Mouse (Mus musculus): ENCODE measurements around the gene Rbfox3. TPM values are rescaled to one million over a fixed set of nuclear protein-coding genes. Genes with fewer than 3 reads are reported as not detected.

The Rbfox3 gene
- polyA plus RNA-seq, 1 experiment from 2014 or later: 0.35 TPM

- H3K27me3 ChIP-seq (ENCODE audit: control insufficient read depth, insufficient read depth, low read depth, low read length): peaks cover 13% of the 10 kb centered on the region
- H3K4me1 ChIP-seq (replicated peaks; ENCODE audit: control insufficient read depth, insufficient read depth, low read length): no peaks in the 10 kb centered on the region
- H3K27ac ChIP-seq (ENCODE audit: low read length): no peak overlapping the region
- no peaks in the 10 kb centered on the region for H3K36me3 ChIP-seq (ENCODE audit: control insufficient read depth, insufficient read depth, low read length)
- H3K9ac ChIP-seq (ENCODE audit: low read length): no peak overlapping the region
- H3K4me3 ChIP-seq (ENCODE audit: low read length): no peak overlapping the region
- no peaks in the 10 kb centered on the region for H3K9me3 ChIP-seq (ENCODE audit: control insufficient read depth, low read length)
- no peak overlapping the region for H3K4me2 ChIP-seq (ENCODE audit: low read depth, low read length)
- 72% methylated on average over 21 of the region's 21 CpGs for WGBS
- ATAC-seq (ENCODE audit: low read depth): no peak
Measured at GRCm38 (mm10) chr11:118897114-118897841, 14.1 kb downstream of the Rbfox3 start.

GRCm38 (mm10) chr11:118896032-118896675 lies 15.2 kb downstream of the Rbfox3 start:
- Histone ChIP-seq H3K9me3 (ENCODE audit: control insufficient read depth, low read length) (no peaks in the 10 kb centered on the region), H3K27ac (ENCODE audit: low read length) (no peak overlapping the region), H3K36me3 (ENCODE audit: control insufficient read depth, insufficient read depth, low read length) (no peaks in the 10 kb centered on the region), H3K4me3 (ENCODE audit: low read length) (no peak overlapping the region), H3K4me1 (replicated peaks; ENCODE audit: control insufficient read depth, insufficient read depth, low read length) (no peaks in the 10 kb centered on the region), H3K4me2 (ENCODE audit: low read depth, low read length) (no peak overlapping the region), H3K27me3 (ENCODE audit: control insufficient read depth, insufficient read depth, low read depth, low read length) (peaks cover 13% of the 10 kb centered on the region), H3K9ac (ENCODE audit: low read length) (no peak overlapping the region)
- ATAC-seq (ENCODE audit: low read depth): no peak
- WGBS: 61% methylated on average over 16 of the region's 16 CpGs

GRCm38 (mm10) chr11:118894835-118895234 lies 16.6 kb downstream of the Rbfox3 start:
- Histone ChIP-seq H3K27ac (ENCODE audit: low read length) (no peak overlapping the region), H3K36me3 (ENCODE audit: control insufficient read depth, insufficient read depth, low read length) (no peaks in the 10 kb centered on the region), H3K4me2 (ENCODE audit: low read depth, low read length) (no peak overlapping the region), H3K9me3 (ENCODE audit: control insufficient read depth, low read length) (no peaks in the 10 kb centered on the region), H3K9ac (ENCODE audit: low read length) (no peak overlapping the region), H3K4me1 (replicated peaks; ENCODE audit: control insufficient read depth, insufficient read depth, low read length) (no peaks in the 10 kb centered on the region), H3K27me3 (ENCODE audit: control insufficient read depth, insufficient read depth, low read depth, low read length) (peaks cover 9% of the 10 kb centered on the region), H3K4me3 (ENCODE audit: low read length) (no peak overlapping the region)
- WGBS: 78% methylated on average over 5 of the region's 5 CpGs
- no peak for ATAC-seq (ENCODE audit: low read depth)

GRCm38 (mm10) chr11:118894196-118894595 lies 17.2 kb downstream of the Rbfox3 start:
- 71% methylated on average over 4 of the region's 4 CpGs for WGBS
- Histone ChIP-seq H3K4me3 (ENCODE audit: low read length) (no peak overlapping the region), H3K27me3 (ENCODE audit: control insufficient read depth, insufficient read depth, low read depth, low read length) (peaks cover 6% of the 10 kb centered on the region), H3K9ac (ENCODE audit: low read length) (no peak overlapping the region), H3K4me2 (ENCODE audit: low read depth, low read length) (no peak overlapping the region), H3K27ac (ENCODE audit: low read length) (no peak overlapping the region), H3K9me3 (ENCODE audit: control insufficient read depth, low read length) (no peaks in the 10 kb centered on the region), H3K4me1 (replicated peaks; ENCODE audit: control insufficient read depth, insufficient read depth, low read length) (no peaks in the 10 kb centered on the region), H3K36me3 (ENCODE audit: control insufficient read depth, insufficient read depth, low read length) (no peaks in the 10 kb centered on the region)
- ATAC-seq (ENCODE audit: low read depth): no peak

- WGBS: 78% methylated on average over 5 of the region's 5 CpGs
- H3K9me3 ChIP-seq (ENCODE audit: control insufficient read depth, low read length): no peaks in the 10 kb centered on the region
- H3K27me3 ChIP-seq (ENCODE audit: control insufficient read depth, insufficient read depth, low read depth, low read length): peaks cover 3% of the 10 kb centered on the region; the same call in 1 of the 2 replicates
Measured at GRCm38 (mm10) chr11:118892876-118893275, 18.5 kb downstream of the Rbfox3 start.

GRCm38 (mm10) chr11:118891516-118891915 lies 19.9 kb downstream of the Rbfox3 start:
- no peaks in the 10 kb centered on the region for H3K27me3 ChIP-seq (ENCODE audit: control insufficient read depth, insufficient read depth, low read depth, low read length)
- H3K36me3 ChIP-seq (ENCODE audit: control insufficient read depth, insufficient read depth, low read length): no peaks in the 10 kb centered on the region
- WGBS: 81% methylated on average over 15 of the region's 15 CpGs
- H3K4me3 ChIP-seq (ENCODE audit: low read length): no peak overlapping the region
- no peak overlapping the region for H3K27ac ChIP-seq (ENCODE audit: low read length)
- no peak for ATAC-seq (ENCODE audit: low read depth)
- no peak overlapping the region for H3K9ac ChIP-seq (ENCODE audit: low read length)
- no peaks in the 10 kb centered on the region for H3K4me1 ChIP-seq (replicated peaks; ENCODE audit: control insufficient read depth, insufficient read depth, low read length)
- H3K4me2 ChIP-seq (ENCODE audit: low read depth, low read length): no peak overlapping the region
- H3K9me3 ChIP-seq (ENCODE audit: control insufficient read depth, low read length): no peaks in the 10 kb centered on the region

More at GRCm38 (mm10) chr11:118892876-118893275, 18.5 kb downstream of the Rbfox3 start:
- Histone ChIP-seq H3K9ac (ENCODE audit: low read length) (no peak overlapping the region), H3K36me3 (ENCODE audit: control insufficient read depth, insufficient read depth, low read length) (no peaks in the 10 kb centered on the region), H3K4me3 (ENCODE audit: low read length) (no peak overlapping the region), H3K27ac (ENCODE audit: low read length) (no peak overlapping the region), H3K4me1 (replicated peaks; ENCODE audit: control insufficient read depth, insufficient read depth, low read length) (no peaks in the 10 kb centered on the region), H3K4me2 (ENCODE audit: low read depth, low read length) (no peak overlapping the region)
- no peak for ATAC-seq (ENCODE audit: low read depth)

- WGBS: 81% methylated on average over 16 of the region's 16 CpGs
- Histone ChIP-seq H3K9me3 (ENCODE audit: control insufficient read depth, low read length) (no peaks in the 10 kb centered on the region), H3K27me3 (ENCODE audit: control insufficient read depth, insufficient read depth, low read depth, low read length) (no peaks in the 10 kb centered on the region), H3K9ac (ENCODE audit: low read length) (no peak overlapping the region), H3K4me1 (replicated peaks; ENCODE audit: control insufficient read depth, insufficient read depth, low read length) (no peaks in the 10 kb centered on the region), H3K4me3 (ENCODE audit: low read length) (no peak overlapping the region), H3K27ac (ENCODE audit: low read length) (no peak overlapping the region), H3K36me3 (ENCODE audit: control insufficient read depth, insufficient read depth, low read length) (no peaks in the 10 kb centered on the region), H3K4me2 (ENCODE audit: low read depth, low read length) (no peak overlapping the region)
- ATAC-seq (ENCODE audit: low read depth): no peak
Measured at GRCm38 (mm10) chr11:118890992-118891398, 20.4 kb downstream of the Rbfox3 start.

GRCm38 (mm10) chr11:118890474-118890873 lies 20.9 kb downstream of the Rbfox3 start:
- no peak overlapping the region for H3K4me2 ChIP-seq (ENCODE audit: low read depth, low read length)
- H3K9me3 ChIP-seq (ENCODE audit: control insufficient read depth, low read length): no peaks in the 10 kb centered on the region
- H3K9ac ChIP-seq (ENCODE audit: low read length): no peak overlapping the region
- H3K4me1 ChIP-seq (replicated peaks; ENCODE audit: control insufficient read depth, insufficient read depth, low read length): no peaks in the 10 kb centered on the region
- H3K27ac ChIP-seq (ENCODE audit: low read length): no peak overlapping the region
- no peaks in the 10 kb centered on the region for H3K36me3 ChIP-seq (ENCODE audit: control insufficient read depth, insufficient read depth, low read length)
- ATAC-seq (ENCODE audit: low read depth): no peak
- WGBS: 41% methylated on average over 5 of the region's 5 CpGs
- H3K4me3 ChIP-seq (ENCODE audit: low read length): no peak overlapping the region
- H3K27me3 ChIP-seq (ENCODE audit: control insufficient read depth, insufficient read depth, low read depth, low read length): no peaks in the 10 kb centered on the region

- WGBS: 50% methylated on average over 4 of the region's 4 CpGs
- Histone ChIP-seq H3K4me2 (ENCODE audit: low read depth, low read length) (no peak overlapping the region), H3K27me3 (ENCODE audit: control insufficient read depth, insufficient read depth, low read depth, low read length) (no peaks in the 10 kb centered on the region), H3K9ac (ENCODE audit: low read length) (no peak overlapping the region), H3K36me3 (ENCODE audit: control insufficient read depth, insufficient read depth, low read length) (no peaks in the 10 kb centered on the region), H3K4me1 (replicated peaks; ENCODE audit: control insufficient read depth, insufficient read depth, low read length) (no peaks in the 10 kb centered on the region), H3K27ac (ENCODE audit: low read length) (no peak overlapping the region), H3K4me3 (ENCODE audit: low read length) (no peak overlapping the region), H3K9me3 (ENCODE audit: control insufficient read depth, low read length) (no peaks in the 10 kb centered on the region)
- ATAC-seq (ENCODE audit: low read depth): no peak
Measured at GRCm38 (mm10) chr11:118889500-118889899, 21.9 kb downstream of the Rbfox3 start.

Measured in lung, embryonic 16.5 days (tissue).